ENCODE assay signal across 10 mouse cellular contexts in genomic region chr19:8897211-8897864, GRCm38 (mm10). TPM values are rescaled to one million over a fixed set of nuclear protein-coding genes. Genes with fewer than 3 reads are reported as not detected.
DNase-seq lines count a peak whose midpoint lies in the region; ATAC-seq and TF ChIP-seq lines count a peak whose summit lies in the region.
"Not testable (repeated sequence)": the region's sequence is repeated elsewhere in the genome, so short reads cannot be mapped to it uniquely, and the experiment has no call there.
"Had no signal": no experiment of that assay in that cellular context is flagged by ENCODE, and none has a peak within 500 bp of the region (broad histone marks: within the 10 kb centered on the region; RNA-seq: fewer than 3 reads in every experiment).

No protein-coding gene starts in this region.

- 0 out of 2 replicates have a peak, but pooled peaks have one; percentile 13 for TF ChIP-seq POLR2A in lung, adult 2 months (IDR thresholded peaks at IDR 0.05; ENCODE audit: borderline replicate concordance, extremely low read depth, low read depth, low read length)

- DNase-seq in MN1 (ENCODE audit: low spot score): peak; percentile 62
- peak; percentile 69 for DNase-seq in cerebellum, postnatal 10 days
- peak; percentile 59 for DNase-seq in heart, postnatal 4 days
- DNase-seq in kidney, postnatal 25 days: peak; percentile 62 to 78
- peak; percentile 23 for DNase-seq in lung, adult 2 months
- DNase-seq in neural tube, embryonic 11.5 days (ENCODE audit: low spot score): peak; percentile 55
- peak; percentile 60 for DNase-seq in testis, postnatal 14 days (ENCODE audit: low spot score)

- H3K4me1 ChIP-seq in forebrain, embryonic 15.5 days: peaks cover 41% of the 10 kb centered on the region
- not testable (repeated sequence) for H3K4me1 ChIP-seq in lung, adult 2 months (ENCODE audit: control insufficient read depth, insufficient read depth, low read length)
- H3K4me1 ChIP-seq in neural tube, embryonic 11.5 days (ENCODE audit: control insufficient read depth, insufficient read depth, low read length): peaks cover 18% of the 10 kb centered on the region

- ATAC-seq in forebrain, embryonic 15.5 days (replicated peaks): peak; percentile 57
- ATAC-seq in neural tube, embryonic 11.5 days (ENCODE audit: insufficient read depth, low FRiP score, low TSS enrichment): peak; percentile 41

- not testable (repeated sequence) for H3K27me3 ChIP-seq in forebrain, embryonic 15.5 days; neural tube, embryonic 11.5 days (ENCODE audit: control insufficient read depth, insufficient read depth, low read length)

- peak overlapping the region; percentile 72 for H3K4me2 ChIP-seq in forebrain, embryonic 15.5 days (replicated peaks)
- peak overlapping the region; percentile 48 for H3K4me2 ChIP-seq in neural tube, embryonic 11.5 days (ENCODE audit: low read depth)

- not testable (repeated sequence) for H3K9me3 ChIP-seq in forebrain, embryonic 15.5 days; neural tube, embryonic 11.5 days (ENCODE audit: control insufficient read depth, low read length)

- peak overlapping the region; percentile 91 for H3K9ac ChIP-seq in forebrain, embryonic 15.5 days (replicated peaks)
- peak overlapping the region; percentile 46 for H3K9ac ChIP-seq in neural tube, embryonic 11.5 days (ENCODE audit: low read length)

- H3K27ac ChIP-seq in forebrain, embryonic 15.5 days (replicated peaks): peak overlapping the region; percentile 83
- peak overlapping the region; percentile 70 for H3K27ac ChIP-seq in neural tube, embryonic 11.5 days (ENCODE audit: low read depth, low read length)

- peaks cover 22% of the 10 kb centered on the region for H3K36me3 ChIP-seq in forebrain, embryonic 15.5 days
- not testable (repeated sequence) for H3K36me3 ChIP-seq in neural tube, embryonic 11.5 days (ENCODE audit: control insufficient read depth, insufficient read depth, low read length)

- not testable (repeated sequence) for TF ChIP-seq CTCF in lung, adult 2 months (IDR thresholded peaks at IDR 0.05; ENCODE audit: insufficient read depth, low read length)

- WGBS in forebrain, embryonic 15.5 days: 25% methylated on average over 21 of the region's 21 CpGs
- WGBS in lung, adult 2 months: 16% methylated on average over 21 of the region's 21 CpGs
- WGBS in neural tube, embryonic 11.5 days: 29% methylated on average over 21 of the region's 21 CpGs

- peak overlapping the region; percentile 62 for H3K4me3 ChIP-seq in forebrain, embryonic 15.5 days
- not testable (repeated sequence) for H3K4me3 ChIP-seq in lung, adult 2 months (replicated peaks; ENCODE audit: extremely low read depth, low read depth, low read length)
- H3K4me3 ChIP-seq in neural tube, embryonic 11.5 days (ENCODE audit: low read depth, low read length): peak overlapping the region; percentile 88

RNA-seq across cellular contexts. Expression of gene Ganab, which starts 0.5 kb away (rescaled TPM):
- polyA plus RNA-seq in forebrain, embryonic 15.5 days (2015; fragmentation: Nextera tagmentation; extraction: Ambion mirVana): 88.1 and 89.6 TPM in 2 replicates
- total RNA-seq in heart, postnatal 4 days (2021): 10 to 100 TPM; 80.9 to 83.7 TPM
- polyA plus RNA-seq in lung, adult 2 months (2012; rRNA removed): 83.8 and 124 TPM in 2 replicates
- polyA plus RNA-seq in neural tube, embryonic 11.5 days (2014; fragmentation: Nextera tagmentation; extraction: Ambion mirVana): 116 and 128 TPM in 2 replicates

RNA-seq across cellular contexts. Expression of gene Ints5, which starts 4.5 kb away (rescaled TPM):
- 42.0 and 43.7 TPM in 2 replicates for polyA plus RNA-seq in forebrain, embryonic 15.5 days (2015; fragmentation: Nextera tagmentation; extraction: Ambion mirVana)
- total RNA-seq in heart, postnatal 4 days (2021): 10 to 100 TPM; 16.3 to 17.1 TPM
- polyA plus RNA-seq in lung, adult 2 months (2012; rRNA removed): 18.5 and 22.2 TPM in 2 replicates
- 40.8 and 49.9 TPM in 2 replicates for polyA plus RNA-seq in neural tube, embryonic 11.5 days (2014; fragmentation: Nextera tagmentation; extraction: Ambion mirVana)

RNA-seq across cellular contexts. Expression of gene Gm49416, which starts 8.6 kb away (rescaled TPM):
- 0.25 TPM in 1 of 2 replicates, not detected in the other for polyA plus RNA-seq in forebrain, embryonic 15.5 days (2015; fragmentation: Nextera tagmentation; extraction: Ambion mirVana)
- 1 to 10 TPM; 2.3 to 3.6 TPM for total RNA-seq in heart, postnatal 4 days (2021)
- not detected in 2 replicates for polyA plus RNA-seq in lung, adult 2 months (2012; rRNA removed)
- not detected in 2 replicates for polyA plus RNA-seq in neural tube, embryonic 11.5 days (2014; fragmentation: Nextera tagmentation; extraction: Ambion mirVana)

RNA-seq across cellular contexts. Expression of gene 1810009A15Rik, which starts 8.7 kb away (rescaled TPM):
- 53.9 and 55.0 TPM in 2 replicates for polyA plus RNA-seq in forebrain, embryonic 15.5 days (2015; fragmentation: Nextera tagmentation; extraction: Ambion mirVana)
- total RNA-seq in heart, postnatal 4 days (2021): 10 to 100 TPM; 23.7 to 24.9 TPM
- 11.8 and 15.4 TPM in 2 replicates for polyA plus RNA-seq in lung, adult 2 months (2012; rRNA removed)
- 103 and 112 TPM in 2 replicates for polyA plus RNA-seq in neural tube, embryonic 11.5 days (2014; fragmentation: Nextera tagmentation; extraction: Ambion mirVana)

RNA-seq across cellular contexts. Expression of gene Gm49403, which starts 13.6 kb away (rescaled TPM):
- polyA plus RNA-seq in forebrain, embryonic 15.5 days (2015; fragmentation: Nextera tagmentation; extraction: Ambion mirVana): not detected in 2 replicates
- not detected for total RNA-seq in heart, postnatal 4 days (2021)
- polyA plus RNA-seq in lung, adult 2 months (2012; rRNA removed): not detected in 2 replicates
- polyA plus RNA-seq in neural tube, embryonic 11.5 days (2014; fragmentation: Nextera tagmentation; extraction: Ambion mirVana): not detected in 2 replicates
- total RNA-seq: gastrocnemius, postnatal 4 days; megakaryocyte progenitor cell, adult 5-6 weeks had no signal
